Mouse (Mus musculus) megakaryocyte, embryonic 14.5 days (primary cell): ENCODE results near the gene Mybpc3. TPM values are rescaled to one million over a fixed set of nuclear protein-coding genes. Genes with fewer than 3 reads are reported as not detected.

Experiments used
- H3K27me3 ChIP-seq: replicated peaks from 2 replicates; pipeline ENCODE3; 2012; ENCODE audit warnings: inconsistent platforms
- H3K36me3 ChIP-seq: replicated peaks from 2 replicates; pipeline ENCODE3; 2012; ENCODE audit warnings: low read length, inconsistent platforms, mixed read lengths
- H3K4me1 ChIP-seq: 2 replicates; pipeline ENCODE4 v1.6.1; 2012; ENCODE audit warnings: inconsistent platforms
- H3K4me3 ChIP-seq: replicated peaks from 2 replicates; pipeline ENCODE3; 2012; ENCODE audit warnings: moderate library complexity, mild to moderate bottlenecking, inconsistent platforms
- H3K9me3 ChIP-seq: 2 replicates; pipeline ENCODE4 v1.6.1; 2012; ENCODE audit warnings: inconsistent platforms
- FLI1 ChIP-seq: IDR thresholded peaks from 2 replicates; pipeline ENCODE4 v1.6.1; 2012; ENCODE audit warnings: low read length, inconsistent platforms, mixed read lengths
- GATA1 ChIP-seq: IDR thresholded peaks from 3 replicates; pipeline ENCODE4 v1.6.1; 2012; ENCODE audit warnings: mixed read lengths, low read length, inconsistent platforms, borderline replicate concordance
- polyA plus RNA-seq: library from polyadenylated mRNA; stranded (reverse); fragments of >175 nt; gene quantifications from 2 replicates; pipeline ENCODE4 v1.2.3, GENCODE M21; 2012; ENCODE audit warnings: low replicate concordance; ENCODE audit not compliant: insufficient read depth

Mybpc3 gene
- polyA plus RNA-seq, 1 experiment, result 0.20 TPM

DNA sequence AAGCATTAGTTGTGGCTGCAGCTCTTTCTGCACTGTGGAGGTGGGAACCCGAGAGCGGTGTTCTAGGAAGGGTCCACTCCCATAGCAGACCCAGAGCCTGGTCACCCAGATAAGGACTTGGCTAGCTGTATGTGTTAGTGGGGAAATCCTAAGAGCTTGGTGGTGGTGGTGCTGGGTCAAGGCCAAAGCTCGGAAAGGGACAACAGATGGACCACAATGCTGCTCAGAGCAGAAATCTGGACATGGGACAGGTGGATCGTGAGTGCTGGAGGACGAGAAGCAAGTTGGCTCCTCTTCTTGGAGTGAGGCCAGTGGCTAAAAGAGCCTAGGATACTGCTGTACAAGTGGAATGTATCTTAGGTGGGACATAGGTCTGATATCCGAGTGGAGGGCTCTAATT is 1.6 kb downstream of the Mybpc3 start:
- H3K36me3 ChIP-seq, result peaks cover 22% of the 10 kb centered on the region
- peaks cover 37% of the 10 kb centered on the region for H3K4me1 ChIP-seq
- peaks cover 54% of the 10 kb centered on the region for H3K27me3 ChIP-seq
- TF ChIP-seq GATA1, result no peak
- no peak for TF ChIP-seq FLI1
- H3K9me3 ChIP-seq, result no peaks in the 10 kb centered on the region
- no peak overlapping the region for H3K4me3 ChIP-seq

DNA sequence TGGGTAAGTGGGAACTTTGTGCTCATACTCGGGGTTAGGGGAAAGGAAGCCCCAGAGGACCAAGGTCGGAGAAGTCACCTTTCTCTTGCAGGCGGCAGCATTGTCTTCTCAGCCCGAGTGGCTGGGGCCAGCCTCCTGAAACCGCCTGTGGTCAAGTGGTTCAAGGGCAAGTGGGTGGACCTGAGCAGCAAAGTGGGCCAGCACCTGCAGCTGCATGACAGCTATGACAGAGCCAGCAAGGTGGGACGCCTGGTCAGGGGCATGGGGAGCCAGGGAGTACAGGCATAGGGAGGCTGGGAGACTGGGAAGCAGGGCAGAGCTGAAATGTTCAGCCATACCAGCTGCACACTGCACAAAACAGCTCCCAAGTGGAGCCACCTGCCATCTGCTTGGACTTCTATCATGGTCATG is 2.3 kb downstream of the Mybpc3 start:
- Histone ChIP-seq H3K9me3 (no peaks in the 10 kb centered on the region), H3K4me1 (peaks cover 34% of the 10 kb centered on the region), H3K36me3 (peaks cover 15% of the 10 kb centered on the region), H3K27me3 (peaks cover 60% of the 10 kb centered on the region), H3K4me3 (no peak overlapping the region)
- TF ChIP-seq GATA1 (no peak), FLI1 (no peak)

DNA sequence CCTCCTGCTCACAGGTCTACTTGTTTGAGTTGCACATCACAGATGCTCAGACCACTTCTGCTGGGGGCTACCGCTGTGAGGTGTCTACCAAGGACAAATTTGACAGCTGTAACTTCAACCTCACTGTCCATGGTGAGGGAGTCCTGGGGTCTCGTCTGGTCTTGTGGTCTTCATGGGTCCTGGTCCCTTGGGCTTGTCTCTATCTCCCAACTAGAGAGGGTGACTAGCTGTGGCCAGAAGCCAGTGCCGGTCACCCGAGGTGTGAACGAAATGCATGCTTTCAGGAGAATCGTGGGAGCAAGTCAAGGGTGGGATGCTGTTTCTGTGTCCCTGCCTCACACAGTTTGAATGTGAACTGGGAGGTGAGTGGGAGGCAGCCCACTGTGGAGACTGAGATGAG is 3.1 kb downstream of the Mybpc3 start:
- TF ChIP-seq FLI1, result no peak
- Histone ChIP-seq H3K4me3 (no peak overlapping the region), H3K9me3 (no peaks in the 10 kb centered on the region), H3K36me3 (peaks cover 7% of the 10 kb centered on the region), H3K4me1 (peaks cover 40% of the 10 kb centered on the region), H3K27me3 (peaks cover 66% of the 10 kb centered on the region)

DNA sequence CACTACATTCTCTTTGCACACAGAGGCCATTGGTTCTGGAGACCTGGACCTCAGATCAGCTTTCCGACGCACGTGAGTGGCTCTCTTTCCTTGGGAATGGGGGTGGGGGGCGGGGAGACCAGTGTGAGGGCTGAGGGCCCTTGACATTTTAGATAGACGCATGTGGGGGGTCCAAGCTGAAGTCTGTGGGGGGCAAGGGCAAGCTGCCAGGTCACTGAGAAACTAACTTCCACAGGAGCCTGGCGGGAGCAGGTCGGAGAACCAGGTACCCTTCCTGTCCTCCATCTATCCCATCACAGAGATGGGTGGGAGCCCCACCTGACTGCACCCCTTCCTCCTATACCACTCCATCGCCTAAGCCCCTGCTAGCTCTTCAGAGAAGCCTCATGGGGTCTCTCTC is 3.6 kb downstream of the Mybpc3 start:
- H3K27me3 ChIP-seq, result peaks cover 71% of the 10 kb centered on the region

DNA sequence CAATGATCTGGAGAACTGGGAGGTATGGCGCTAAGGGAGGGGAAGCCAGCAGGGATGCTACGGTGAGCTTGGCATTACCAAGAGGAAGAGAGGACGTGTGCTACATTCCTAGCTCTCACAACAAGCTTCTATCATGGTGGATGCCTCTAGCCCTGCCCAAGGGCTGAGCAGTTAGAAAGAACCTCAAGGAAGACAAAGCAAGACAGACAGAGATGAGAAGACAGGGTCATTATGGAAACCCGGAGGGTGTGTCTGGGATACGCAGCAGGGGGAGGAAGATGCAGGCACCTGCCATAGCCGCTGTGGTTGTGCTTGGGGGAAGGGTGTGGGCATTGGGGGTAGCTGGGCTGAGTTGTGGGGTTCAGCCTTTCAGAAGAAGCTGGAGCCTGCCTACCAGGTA is 5.6 kb downstream of the Mybpc3 start:
- TF ChIP-seq FLI1, result no peak
- TF ChIP-seq GATA1, result no peak
- Histone ChIP-seq H3K4me3 (no peak overlapping the region), H3K9me3 (no peaks in the 10 kb centered on the region), H3K36me3 (no peaks in the 10 kb centered on the region), H3K27me3 (peaks cover 75% of the 10 kb centered on the region), H3K4me1 (peaks cover 26% of the 10 kb centered on the region)

More for the DNA sequence above, 3.6 kb downstream of the Mybpc3 start:
- TF ChIP-seq FLI1 (no peak), GATA1 (no peak)
- no peaks in the 10 kb centered on the region for H3K9me3 ChIP-seq
- no peak overlapping the region for H3K4me3 ChIP-seq
- H3K36me3 ChIP-seq, result peaks cover 7% of the 10 kb centered on the region
- H3K4me1 ChIP-seq, result peaks cover 40% of the 10 kb centered on the region

DNA sequence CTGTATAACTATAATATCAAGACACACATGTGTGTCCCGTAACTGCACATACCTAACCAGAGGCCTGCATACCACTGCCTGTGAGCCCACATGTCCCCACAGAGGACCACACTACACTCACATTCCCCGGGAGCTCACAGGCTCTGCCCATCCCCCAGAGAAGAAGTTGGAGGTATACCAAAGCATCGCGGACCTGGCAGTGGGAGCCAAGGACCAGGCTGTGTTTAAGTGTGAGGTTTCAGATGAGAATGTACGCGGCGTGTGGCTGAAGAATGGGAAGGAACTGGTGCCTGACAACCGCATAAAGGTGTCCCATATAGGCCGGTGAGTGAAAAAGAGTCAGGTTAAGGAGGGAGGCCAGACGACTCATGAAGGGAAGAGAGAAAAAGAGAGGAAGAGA is 7.2 kb downstream of the Mybpc3 start:
- Histone ChIP-seq H3K27me3 (peaks cover 79% of the 10 kb centered on the region), H3K9me3 (peaks cover 9% of the 10 kb centered on the region), H3K4me3 (no peak overlapping the region), H3K4me1 (peaks cover 20% of the 10 kb centered on the region), H3K36me3 (no peaks in the 10 kb centered on the region)
- TF ChIP-seq GATA1 (no peak), FLI1 (no peak)

DNA sequence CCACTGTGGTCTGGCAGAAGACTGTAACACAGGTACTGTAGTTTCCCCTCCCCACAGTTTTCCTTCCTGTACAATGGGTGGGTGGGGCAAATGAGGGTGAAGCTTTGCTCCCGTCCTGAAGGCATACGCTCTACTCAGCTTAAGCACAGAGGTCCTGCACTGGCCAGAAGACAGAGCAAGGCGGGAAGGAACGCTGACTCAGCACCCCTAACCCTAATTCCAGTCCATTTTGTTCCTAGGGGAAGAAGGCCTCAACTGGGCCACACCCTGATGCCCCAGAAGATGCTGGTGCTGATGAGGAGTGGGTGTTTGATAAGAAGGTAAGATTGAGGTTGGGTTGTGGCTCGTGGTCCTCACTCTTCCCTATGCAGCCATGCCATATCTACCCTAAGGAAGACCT is 10.8 kb downstream of the Mybpc3 start:
- peaks cover 33% of the 10 kb centered on the region for H3K4me1 ChIP-seq
- TF ChIP-seq FLI1 (no peak), GATA1 (no peak)
- H3K36me3 ChIP-seq, result peaks cover 3% of the 10 kb centered on the region
- peaks cover 11% of the 10 kb centered on the region for H3K9me3 ChIP-seq
- H3K27me3 ChIP-seq, result peaks cover 67% of the 10 kb centered on the region
- no peak overlapping the region for H3K4me3 ChIP-seq

DNA sequence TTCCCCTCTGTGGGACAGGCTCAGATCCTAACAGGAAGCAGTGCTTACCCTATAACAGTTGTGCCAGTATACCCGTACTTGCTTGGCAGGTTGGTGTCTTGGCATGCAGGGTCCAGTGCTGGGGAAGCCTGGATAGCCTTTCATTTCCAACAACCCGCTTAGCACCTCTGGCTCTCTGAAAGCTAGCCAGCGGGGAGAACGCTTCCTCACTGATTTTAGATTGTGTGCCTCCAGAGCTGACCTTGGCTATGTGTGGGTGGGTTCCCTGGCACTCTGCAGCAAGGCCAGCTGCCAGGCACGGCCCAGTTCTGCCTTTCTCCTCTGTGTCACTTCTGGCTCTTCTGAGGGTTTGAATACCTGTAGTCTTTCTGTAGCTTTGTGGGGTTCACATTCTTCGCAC is 12.2 kb downstream of the Mybpc3 start:
- Histone ChIP-seq H3K4me3 (no peak overlapping the region), H3K4me1 (peaks cover 42% of the 10 kb centered on the region), H3K27me3 (peaks cover 62% of the 10 kb centered on the region), H3K36me3 (peaks cover 15% of the 10 kb centered on the region), H3K9me3 (peaks cover 11% of the 10 kb centered on the region)
- TF ChIP-seq FLI1, result no peak
- TF ChIP-seq GATA1, result no peak

DNA sequence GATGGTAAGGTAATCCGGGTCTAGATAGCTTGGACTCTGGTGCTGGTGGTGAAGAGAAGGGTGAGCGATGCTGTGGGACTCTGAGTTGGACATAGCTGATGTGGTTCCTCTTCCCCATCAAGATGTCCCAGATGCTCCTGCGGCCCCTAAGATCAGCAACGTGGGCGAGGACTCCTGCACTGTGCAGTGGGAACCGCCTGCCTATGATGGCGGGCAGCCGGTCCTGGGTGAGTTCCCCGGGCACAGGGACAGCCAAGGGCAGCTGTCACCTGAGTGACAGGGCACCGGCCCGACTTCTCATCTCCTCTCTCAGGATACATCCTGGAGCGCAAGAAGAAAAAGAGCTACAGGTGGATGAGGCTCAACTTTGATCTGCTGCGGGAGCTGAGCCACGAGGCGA is 13.3 kb downstream of the Mybpc3 start:
- TF ChIP-seq GATA1 (no peak), FLI1 (no peak)
- peaks cover 11% of the 10 kb centered on the region for H3K9me3 ChIP-seq
- H3K4me3 ChIP-seq, result no peak overlapping the region
- H3K27me3 ChIP-seq, result peaks cover 53% of the 10 kb centered on the region
- peaks cover 40% of the 10 kb centered on the region for H3K4me1 ChIP-seq
- H3K36me3 ChIP-seq, result peaks cover 26% of the 10 kb centered on the region

DNA sequence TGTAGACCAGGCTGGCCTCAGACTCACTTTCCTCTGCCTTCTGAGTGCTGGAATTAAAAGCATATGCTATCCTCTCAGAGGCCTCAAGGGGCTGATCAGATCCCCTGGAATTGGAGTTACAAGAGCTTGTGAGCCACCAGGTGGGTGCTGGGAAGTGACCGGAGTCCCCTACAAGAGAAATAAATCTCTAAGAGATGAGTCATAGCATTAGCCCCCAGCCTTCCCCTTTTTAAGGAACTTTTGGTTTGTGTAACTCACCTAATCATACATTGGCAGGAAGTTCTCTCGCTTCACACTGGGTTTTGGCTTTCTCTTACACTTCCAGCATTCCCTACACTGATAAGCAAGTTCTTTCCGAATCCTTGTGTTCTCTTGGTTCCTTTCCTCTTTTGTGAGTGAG is 14.1 kb downstream of the Mybpc3 start:
- Histone ChIP-seq H3K9me3 (peaks cover 11% of the 10 kb centered on the region), H3K36me3 (peaks cover 34% of the 10 kb centered on the region)

DNA sequence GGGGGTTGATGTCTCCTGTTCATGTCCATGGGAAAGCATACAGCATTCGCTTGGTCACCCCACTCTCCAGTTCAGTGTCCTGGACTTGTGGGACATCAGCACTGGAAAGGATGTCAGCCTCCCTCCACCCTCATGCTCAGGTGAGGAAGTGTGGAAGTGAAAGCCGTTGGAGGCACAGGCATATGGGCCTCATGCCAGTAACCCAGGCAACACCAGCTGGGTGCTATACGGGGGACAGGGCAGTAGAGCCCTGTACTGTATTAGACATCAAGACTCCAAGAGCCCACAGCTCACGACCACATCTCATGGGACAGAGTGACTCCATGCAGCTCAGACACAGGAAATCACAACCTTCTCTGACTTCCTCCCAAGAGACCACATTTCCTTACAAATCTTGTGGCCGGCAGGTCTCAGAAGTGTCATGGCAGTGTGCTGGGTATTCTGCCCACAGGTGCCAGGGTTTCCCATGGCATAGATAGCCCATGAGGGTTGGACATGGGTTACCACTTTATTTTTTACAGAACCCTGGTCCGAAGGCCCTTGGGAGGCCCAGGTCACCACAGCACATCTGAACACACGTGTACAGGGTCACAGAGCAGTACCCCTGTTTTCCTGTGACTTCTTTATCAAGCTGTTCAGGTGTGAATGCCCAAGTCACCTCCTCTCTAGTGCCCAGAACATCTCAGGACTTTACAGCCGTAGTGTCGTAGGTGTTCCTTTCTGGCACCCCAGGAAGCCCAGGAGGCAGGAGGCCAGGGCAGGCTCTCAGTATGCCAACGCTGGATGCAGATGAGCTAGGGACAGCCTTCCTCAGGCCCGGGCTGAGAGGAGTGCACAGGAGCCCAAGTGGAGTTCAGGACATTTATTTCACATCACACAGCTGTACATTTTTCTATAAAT is 18.8 kb downstream of the Mybpc3 start:
- H3K36me3 ChIP-seq, result peaks cover 81% of the 10 kb centered on the region
- H3K4me3 ChIP-seq, result no peak overlapping the region
- H3K27me3 ChIP-seq, result peaks cover 12% of the 10 kb centered on the region
- no peaks in the 10 kb centered on the region for H3K9me3 ChIP-seq
- peaks cover 44% of the 10 kb centered on the region for H3K4me1 ChIP-seq
- TF ChIP-seq GATA1 (no peak), FLI1 (no peak)

More for the DNA sequence above, 14.1 kb downstream of the Mybpc3 start:
- Histone ChIP-seq H3K4me1 (peaks cover 47% of the 10 kb centered on the region), H3K27me3 (peaks cover 45% of the 10 kb centered on the region), H3K4me3 (no peak overlapping the region)
- TF ChIP-seq FLI1 (no peak), GATA1 (no peak)
